In the genomic region with DNA sequence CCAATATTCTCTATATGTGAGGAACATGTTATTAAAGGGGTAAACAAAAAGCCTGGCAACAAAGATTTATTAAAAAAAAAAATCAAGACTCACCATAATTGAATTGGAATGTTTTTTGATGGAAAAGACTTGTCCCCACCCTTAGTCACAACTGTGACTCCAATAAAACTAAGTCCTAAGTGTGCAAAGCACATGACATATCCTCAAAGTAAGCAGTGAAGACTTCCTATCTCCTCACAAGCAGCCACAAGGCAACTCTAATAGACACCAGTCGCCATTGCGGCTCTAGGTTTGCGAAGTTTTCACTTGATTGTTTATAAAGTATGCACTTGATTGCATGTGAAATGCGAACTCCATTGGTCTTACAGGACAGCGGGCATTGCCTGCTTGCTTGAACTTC, we compare ENCODE assay signal across 32 mouse cellular contexts.
"Had no signal": no experiment of that assay in that cellular context is flagged by ENCODE, and none has a peak within 500 bp of the region (broad histone marks: within the 10 kb centered on the region; RNA-seq: fewer than 3 reads in every experiment).

No protein-coding gene starts in this region.

- H3K27ac ChIP-seq: heart, embryonic 10.5 days; heart, embryonic 13.5 days; heart, embryonic 15.5 days; hindbrain, embryonic 10.5 days; hindbrain, embryonic 12.5 days; hindbrain, embryonic 13.5 days; hindbrain, embryonic 14.5 days; hindbrain, embryonic 15.5 days; hindbrain, postnatal 0 days; kidney, embryonic 15.5 days; kidney, postnatal 0 days; layer of hippocampus, adult 2 months; left cerebral cortex, adult 2 months had no signal

- H3K4me2 ChIP-seq: heart, embryonic 11.5 days; heart, embryonic 12.5 days; heart, embryonic 13.5 days; heart, embryonic 15.5 days; hindbrain, embryonic 12.5 days; hindbrain, embryonic 13.5 days; hindbrain, embryonic 14.5 days; hindbrain, embryonic 15.5 days; kidney, embryonic 15.5 days had no signal

- H3K9me3 ChIP-seq: heart, embryonic 10.5 days; heart, embryonic 12.5 days; heart, embryonic 13.5 days; heart, embryonic 15.5 days; hindbrain, embryonic 10.5 days; hindbrain, embryonic 12.5 days; hindbrain, embryonic 13.5 days; hindbrain, embryonic 15.5 days; kidney, embryonic 15.5 days had no signal

- ATAC-seq: hindbrain, embryonic 16.5 days; hindbrain, postnatal 0 days; inflammation-experienced regulatory T-cells, adult 6 months had no signal

- H3K36me3 ChIP-seq: heart, embryonic 10.5 days; heart, embryonic 12.5 days; heart, embryonic 13.5 days; heart, embryonic 15.5 days; hindbrain, embryonic 10.5 days; hindbrain, embryonic 12.5 days; hindbrain, embryonic 13.5 days; hindbrain, embryonic 15.5 days; kidney, embryonic 15.5 days had no signal

- H3K27me3 ChIP-seq: heart, embryonic 12.5 days; heart, embryonic 13.5 days; heart, embryonic 15.5 days; hindbrain, embryonic 12.5 days; hindbrain, embryonic 13.5 days; hindbrain, embryonic 15.5 days; kidney, embryonic 15.5 days had no signal

- DNase-seq: heart, postnatal 10 days; heart, postnatal 14 days; heart, postnatal 36 days; heart, postnatal 4 days; kidney, adult 18-20 months; kidney, adult 2 months; kidney, adult 8-10 months; kidney, adult 9 months; kidney, postnatal 10 days; kidney, postnatal 14 days; kidney, postnatal 25 days; kidney, postnatal 36 days; kidney, postnatal 4 days; layer of hippocampus, adult 9-11 months; layer of hippocampus, postnatal 36 days had no signal

- H3K9ac ChIP-seq: heart, embryonic 12.5 days; heart, embryonic 13.5 days; heart, embryonic 15.5 days; hindbrain, embryonic 12.5 days; hindbrain, embryonic 13.5 days; hindbrain, embryonic 14.5 days; hindbrain, embryonic 15.5 days; kidney, embryonic 15.5 days had no signal

- H3K4me3 ChIP-seq: heart, embryonic 10.5 days; heart, embryonic 12.5 days; heart, embryonic 13.5 days; heart, embryonic 15.5 days; hindbrain, embryonic 10.5 days; hindbrain, embryonic 12.5 days; hindbrain, embryonic 13.5 days; hindbrain, embryonic 15.5 days; kidney, embryonic 15.5 days; layer of hippocampus, adult 2 months; left cerebral cortex, adult 2 months had no signal

- H3K4me1 ChIP-seq: heart, embryonic 13.5 days; heart, embryonic 15.5 days; hindbrain, embryonic 10.5 days; hindbrain, embryonic 12.5 days; hindbrain, embryonic 13.5 days; hindbrain, embryonic 15.5 days; kidney, embryonic 15.5 days had no signal
